Mouse (Mus musculus) embryonic fibroblast, embryonic 13.5 days (primary cell): Measurements from ENCODE around the gene Exosc10. TPM values are rescaled to one million over a fixed set of nuclear protein-coding genes. Genes with fewer than 3 reads are reported as not detected.

ENCODE experiments used
- H3K27ac ChIP-seq: 2 replicates; pipeline ENCODE4 v1.5.1; 2012; ENCODE audit warnings: low read length, control low read depth, inconsistent platforms; ENCODE audit not compliant: insufficient read depth
- H3K4me1 ChIP-seq: 2 replicates; pipeline ENCODE4 v1.6.1; 2011; ENCODE audit warnings: low read length; ENCODE audit not compliant: control insufficient read depth, insufficient read depth
- H3K4me3 ChIP-seq: 2 replicates; pipeline ENCODE4 v1.5.1; 2011; ENCODE audit warnings: mild to moderate bottlenecking, control low read depth, low read length; ENCODE audit not compliant: insufficient read depth
- CTCF ChIP-seq: IDR thresholded peaks from 2 replicates; pipeline ENCODE4 v1.5.1; 2011; ENCODE audit warnings: mild to moderate bottlenecking, control low read depth, low read length, moderate library complexity, borderline replicate concordance; ENCODE audit not compliant: insufficient read depth
- POLR2A ChIP-seq: IDR thresholded peaks from 2 replicates; pipeline ENCODE4 v1.6.1; 2011; ENCODE audit warnings: low read depth, mild to moderate bottlenecking, control low read depth, low read length, moderate library complexity
- polyA plus RNA-seq: library from polyadenylated mRNA; stranded (reverse); fragments of >200 nt; gene quantifications from 2 replicates; pipeline ENCODE4 v1.2.4, GENCODE M21; 2011; ENCODE audit warnings: low read depth; ENCODE audit not compliant: missing spikeins, insufficient read length

Exosc10 gene
- polyA plus RNA-seq, 1 experiment, result 50.4 TPM

- H3K27ac ChIP-seq, result peak overlapping the region; percentile 36; the same call in 1 of the 2 replicates
- peaks cover 3% of the 10 kb centered on the region; the same call in 1 of the 2 replicates for H3K4me1 ChIP-seq
- TF ChIP-seq CTCF, result no peak
- TF ChIP-seq POLR2A, result no peak
- H3K4me3 ChIP-seq, result no peak overlapping the region
These were observed 45.3 kb downstream of the Exosc10 start for GRCm38 (mm10) chr4:148603376-148604139.

GRCm38 (mm10) chr4:148604141-148604540 lies 45.9 kb downstream of the Exosc10 start:
- H3K4me3 ChIP-seq, result no peak overlapping the region
- no peak for TF ChIP-seq POLR2A
- no peak for TF ChIP-seq CTCF
- H3K27ac ChIP-seq, result peak overlapping the region; percentile 36; the same call in 1 of the 2 replicates

GRCm38 (mm10) chr4:148604541-148605165 lies 46.4 kb downstream of the Exosc10 start:
- Histone ChIP-seq H3K4me1 (peaks cover 10% of the 10 kb centered on the region), H3K4me3 (no peak overlapping the region), H3K27ac (no peak overlapping the region)
- TF ChIP-seq POLR2A (no peak), CTCF (peak; percentile 40; the same call in 1 of the 2 replicates)

More at GRCm38 (mm10) chr4:148604141-148604540, 45.9 kb downstream of the Exosc10 start:
- peaks cover 9% of the 10 kb centered on the region for H3K4me1 ChIP-seq

- peaks cover 11% of the 10 kb centered on the region for H3K4me1 ChIP-seq
- H3K4me3 ChIP-seq, result no peak overlapping the region
- TF ChIP-seq CTCF (peak; percentile 88), POLR2A (no peak)
- H3K27ac ChIP-seq, result no peak overlapping the region
These were observed 49.5 kb downstream of the Exosc10 start for GRCm38 (mm10) chr4:148607758-148608157.

GRCm38 (mm10) chr4:148609805-148610204 lies 51.6 kb downstream of the Exosc10 start:
- Histone ChIP-seq H3K4me3 (no peak overlapping the region), H3K4me1 (peaks cover 8% of the 10 kb centered on the region), H3K27ac (no peak overlapping the region)
- TF ChIP-seq POLR2A (no peak), CTCF (no peak)

GRCm38 (mm10) chr4:148610631-148611364 lies 52.6 kb downstream of the Exosc10 start:
- peaks cover 8% of the 10 kb centered on the region for H3K4me1 ChIP-seq
- no peak for TF ChIP-seq POLR2A
- TF ChIP-seq CTCF, result no peak
- no peak overlapping the region for H3K4me3 ChIP-seq
- no peak overlapping the region for H3K27ac ChIP-seq

- no peak overlapping the region for H3K27ac ChIP-seq
- H3K4me3 ChIP-seq, result no peak overlapping the region
- TF ChIP-seq CTCF (no peak), POLR2A (no peak)
- H3K4me1 ChIP-seq, result peaks cover 8% of the 10 kb centered on the region
These were observed 54.3 kb downstream of the Exosc10 start for GRCm38 (mm10) chr4:148612557-148612956.

GRCm38 (mm10) chr4:148613738-148614137 lies 55.5 kb downstream of the Exosc10 start:
- Histone ChIP-seq H3K4me3 (no peak overlapping the region), H3K4me1 (peaks cover 6% of the 10 kb centered on the region), H3K27ac (no peak overlapping the region)
- TF ChIP-seq POLR2A, result no peak
- TF ChIP-seq CTCF, result no peak

- peaks cover 8% of the 10 kb centered on the region; the same call in 1 of the 2 replicates for H3K4me1 ChIP-seq
- no peak overlapping the region for H3K27ac ChIP-seq
- no peak for TF ChIP-seq POLR2A
- no peak for TF ChIP-seq CTCF
- H3K4me3 ChIP-seq, result no peak overlapping the region
These were observed 61.6 kb downstream of the Exosc10 start for GRCm38 (mm10) chr4:148619805-148620204.
